Mouse (Mus musculus): ENCODE measurements around the gene Tfap2c.

GRCm38 (mm10) chr2:172561016-172561415 is 11.6 kb downstream of the Tfap2c start:
- TF ChIP-seq CTCF (IDR thresholded peaks at IDR 0.05; ENCODE audit: borderline replicate concordance, control insufficient read depth, extremely low read depth, insufficient read depth, low read length, poor library complexity): no peak
- no peak for TF ChIP-seq POLR2A (IDR thresholded peaks at IDR 0.05; ENCODE audit: control insufficient read depth, extremely low read depth, insufficient read depth, low read length, poor library complexity)

Data from thymus, adult 2 months (tissue).